Mouse (Mus musculus) hindbrain, embryonic 11.5 days (tissue): Measurements from ENCODE around the gene Ube2d1. TPM values are rescaled to one million over a fixed set of nuclear protein-coding genes. Genes with fewer than 3 reads are reported as not detected.

Source experiments
- ATAC-seq: fragments of 200-750 bp; cut with Nextera tagmentation; 2 replicates; pipeline ENCODE4 v1.8.0; 2017; ENCODE audit warnings: mild to moderate bottlenecking, moderate TSS enrichment, moderate library complexity; ENCODE audit not compliant: low FRiP score
- DNase-seq: peaks from one replicate; pipeline ENCODE4 v3.0.0-alpha.2; 2015; ENCODE audit warnings: low spot score
- H3K27ac ChIP-seq: fragments of 300-500 bp; sonication (generic); 2 replicates; pipeline ENCODE4 v1.5.1; 2014; ENCODE audit warnings: mild to moderate bottlenecking, low read depth, low read length
- H3K27me3 ChIP-seq: fragments of 300-500 bp; sonication (generic); 2 replicates; pipeline ENCODE4 v1.6.1; 2014; ENCODE audit warnings: mild to moderate bottlenecking, low read length, moderate library complexity, mixed read lengths; ENCODE audit not compliant: control insufficient read depth, insufficient read depth
- H3K36me3 ChIP-seq: fragments of 300-500 bp; sonication (generic); 2 replicates; pipeline ENCODE4 v1.6.1; 2014; ENCODE audit warnings: mild to moderate bottlenecking, low read length, moderate library complexity, mixed read lengths; ENCODE audit not compliant: control insufficient read depth, insufficient read depth
- H3K4me1 ChIP-seq: fragments of 300-500 bp; sonication (generic); replicated peaks from 2 replicates; pipeline ENCODE4 v1.6.1; 2014; ENCODE audit warnings: low read length, mixed read lengths; ENCODE audit not compliant: control insufficient read depth, insufficient read depth
- H3K4me2 ChIP-seq: fragments of 300-500 bp; sonication (generic); replicated peaks from 2 replicates; pipeline ENCODE4 v1.6.1; 2014; ENCODE audit warnings: mild to moderate bottlenecking, low read depth, low read length
- H3K4me3 ChIP-seq: fragments of 300-500 bp; sonication (generic); 2 replicates; pipeline ENCODE4 v1.5.1; 2014; ENCODE audit warnings: low read depth, low read length
- H3K9ac ChIP-seq: fragments of 300-500 bp; sonication (generic); 2 replicates; pipeline ENCODE4 v1.6.1; 2014; ENCODE audit warnings: low read depth, low read length
- H3K9me3 ChIP-seq: fragments of 300-500 bp; sonication (generic); 2 replicates; pipeline ENCODE4 v1.6.1; 2016; ENCODE audit warnings: low read length; ENCODE audit not compliant: control insufficient read depth
- WGBS: fragments of 180-500 bp; shearing (Covaris S2); extraction: QIAGEN DNeasy Blood & Tissue Kit; methylation state at CpG from one replicate; pipeline ENCODE4 v1.1.7; 2014; 5-methylcytosine and 5-hydroxymethylcytosine counted together
- polyA plus RNA-seq: library from polyadenylated mRNA; unstranded; fragments of >200 nt; fragmentation: Nextera tagmentation; extraction: Ambion mirVana; gene quantifications from 2 replicates; pipeline ENCODE4 v1.2.1, GENCODE M21; 2014

Gene Ube2d1
- polyA plus RNA-seq, 1 experiment from 2014 or later = 221 TPM

DNA sequence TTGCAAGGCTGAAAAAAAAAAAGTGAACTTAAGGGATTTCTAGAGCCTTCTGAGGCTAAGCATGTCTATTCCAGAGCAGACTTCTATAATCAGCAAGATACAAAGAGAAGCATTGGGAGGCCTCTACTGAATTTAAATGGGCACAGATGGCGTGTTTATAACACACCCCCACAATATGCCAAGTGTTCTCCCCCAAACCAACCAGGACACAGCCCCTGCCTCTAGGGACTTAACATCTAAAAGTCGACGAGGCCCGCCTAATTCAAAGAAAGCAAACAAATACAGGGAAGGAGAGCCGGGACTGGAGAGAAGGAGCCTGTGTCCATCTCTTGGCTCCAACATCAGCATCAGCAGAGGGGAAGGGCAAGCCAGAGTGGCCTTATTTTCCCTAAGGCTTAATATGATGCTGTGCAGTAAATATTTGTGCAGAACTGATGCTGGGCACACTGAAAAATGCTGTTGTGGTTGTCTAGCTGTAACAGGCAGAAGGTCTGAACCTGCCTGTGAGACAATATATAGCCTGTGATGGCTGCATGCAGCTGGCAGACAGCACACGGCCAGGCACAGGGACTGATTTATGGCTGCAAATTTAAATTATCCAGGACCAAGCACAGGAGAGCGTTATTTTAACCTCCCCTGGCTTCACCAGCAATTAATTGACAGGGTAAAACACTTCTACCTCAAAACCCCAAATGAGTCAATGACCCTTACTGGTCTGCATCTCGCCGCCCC lies 11.9 kb downstream of the Ube2d1 start:
- Histone ChIP-seq H3K27ac (no peak overlapping the region), H3K4me3 (no peak overlapping the region), H3K36me3 (no peaks in the 10 kb centered on the region), H3K9me3 (no peaks in the 10 kb centered on the region), H3K9ac (no peak overlapping the region), H3K27me3 (no peaks in the 10 kb centered on the region), H3K4me1 (no peaks in the 10 kb centered on the region), H3K4me2 (no peak overlapping the region)
- ATAC-seq (0 out of 2 replicates have a peak, but pooled peaks have one; percentile 49), DNase-seq (no peak)
- WGBS = 63% methylated on average over 9 of the region's 9 CpGs

- no peak overlapping the region for H3K4me2 ChIP-seq
- no peak overlapping the region for H3K4me3 ChIP-seq
- no peaks in the 10 kb centered on the region for H3K4me1 ChIP-seq
- WGBS = 79% methylated on average over 2 of the region's 2 CpGs
- no peak overlapping the region for H3K27ac ChIP-seq
- no peak for ATAC-seq
- no peaks in the 10 kb centered on the region for H3K27me3 ChIP-seq
- H3K36me3 ChIP-seq = no peaks in the 10 kb centered on the region
- H3K9me3 ChIP-seq = no peaks in the 10 kb centered on the region
- no peak overlapping the region for H3K9ac ChIP-seq
- DNase-seq = no peak
Measured at GRCm38 (mm10) chr10:71267973-71268372, 17.1 kb downstream of the Ube2d1 start.

DNA sequence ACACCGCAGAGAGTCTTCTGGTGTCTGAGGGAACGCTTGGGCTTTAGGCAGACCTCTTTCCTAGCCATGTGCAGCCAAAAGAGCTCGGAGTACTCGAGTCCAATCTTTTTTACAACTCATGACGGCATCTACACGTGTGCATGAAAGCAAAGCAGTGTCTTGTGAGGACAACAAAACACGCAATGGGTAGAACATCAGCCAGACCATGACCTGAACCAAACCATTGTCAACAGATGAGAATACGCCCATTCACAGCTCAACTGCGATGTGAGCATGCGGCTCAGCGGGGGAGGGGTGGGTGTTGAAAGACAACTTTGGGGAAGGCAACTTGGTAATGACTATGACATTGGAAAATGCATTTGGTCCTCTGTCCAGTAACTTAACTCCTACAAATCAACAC lies 17.6 kb downstream of the Ube2d1 start:
- H3K4me3 ChIP-seq = no peak overlapping the region
- DNase-seq = no peak
- no peaks in the 10 kb centered on the region for H3K4me1 ChIP-seq
- no peaks in the 10 kb centered on the region for H3K36me3 ChIP-seq
- no peak overlapping the region for H3K9ac ChIP-seq
- no peak overlapping the region for H3K4me2 ChIP-seq
- no peaks in the 10 kb centered on the region for H3K9me3 ChIP-seq
- H3K27me3 ChIP-seq = no peaks in the 10 kb centered on the region
- 84% methylated on average over 11 of the region's 11 CpGs for WGBS
- H3K27ac ChIP-seq = no peak overlapping the region
- no peak for ATAC-seq

- 95% methylated on average over 4 of the region's 4 CpGs for WGBS
- H3K4me3 ChIP-seq = no peak overlapping the region
- ATAC-seq (no peak), DNase-seq (no peak)
- H3K27me3 ChIP-seq = no peaks in the 10 kb centered on the region
- no peak overlapping the region for H3K4me2 ChIP-seq
- no peak overlapping the region for H3K9ac ChIP-seq
- H3K36me3 ChIP-seq = no peaks in the 10 kb centered on the region
- H3K27ac ChIP-seq = no peak overlapping the region
- H3K4me1 ChIP-seq = no peaks in the 10 kb centered on the region
- H3K9me3 ChIP-seq = no peaks in the 10 kb centered on the region
Measured at GRCm38 (mm10) chr10:71265067-71265466, 20.0 kb downstream of the Ube2d1 start.

DNA sequence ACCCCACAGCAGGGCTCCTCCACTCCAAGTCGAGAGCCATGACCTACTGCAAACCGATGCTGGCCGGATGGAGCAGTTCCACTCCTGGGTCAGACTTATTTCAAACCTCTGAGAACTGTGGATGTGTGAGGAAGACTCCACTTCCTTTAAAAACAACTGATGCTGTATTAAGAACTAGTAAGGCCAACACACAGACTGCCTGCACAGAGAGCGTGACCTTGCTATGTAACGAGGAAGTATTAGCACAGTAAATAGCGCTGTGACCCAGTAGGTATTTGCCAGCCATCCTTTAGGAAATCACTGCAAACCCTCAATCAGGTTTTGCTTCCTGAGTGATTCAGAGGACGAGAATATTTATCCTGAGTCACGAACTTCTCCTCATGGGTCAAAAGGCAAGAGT lies 23.4 kb downstream of the Ube2d1 start:
- ATAC-seq (no peak), DNase-seq (no peak)
- Histone ChIP-seq H3K4me3 (no peak overlapping the region), H3K27me3 (no peaks in the 10 kb centered on the region), H3K4me1 (no peaks in the 10 kb centered on the region), H3K27ac (no peak overlapping the region), H3K4me2 (no peak overlapping the region), H3K9me3 (no peaks in the 10 kb centered on the region), H3K9ac (no peak overlapping the region), H3K36me3 (0 out of 2 replicates have a peak, but pooled peaks cover under 1% of the 10 kb centered on the region)
- WGBS = 85% methylated on average over 8 of the region's 8 CpGs

DNA sequence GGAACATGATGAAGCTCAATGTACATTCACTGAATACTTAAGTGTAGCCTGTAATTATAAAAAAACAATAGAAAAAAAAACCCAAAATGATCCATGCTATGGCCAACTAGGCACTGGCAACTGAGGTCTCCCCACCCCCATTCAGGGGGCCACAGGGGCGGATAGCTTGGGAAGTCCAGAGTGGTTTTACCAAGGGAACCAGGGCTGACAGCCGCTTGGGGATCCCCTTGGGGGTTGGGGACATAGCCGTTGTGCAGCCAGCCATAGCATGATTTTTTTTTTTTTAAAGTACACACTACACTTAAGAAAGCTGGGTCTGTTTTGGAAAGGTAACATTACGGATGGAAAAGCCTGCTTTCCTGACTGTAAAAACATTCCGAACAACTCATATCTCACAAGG lies 26.1 kb downstream of the Ube2d1 start:
- DNase-seq (no peak), ATAC-seq (no peak)
- H3K27me3 ChIP-seq = no peaks in the 10 kb centered on the region
- no peak overlapping the region for H3K9ac ChIP-seq
- H3K36me3 ChIP-seq = 0 out of 2 replicates have a peak, but pooled peaks cover 2% of the 10 kb centered on the region
- H3K4me2 ChIP-seq = no peak overlapping the region
- no peaks in the 10 kb centered on the region for H3K4me1 ChIP-seq
- H3K4me3 ChIP-seq = no peak overlapping the region
- H3K9me3 ChIP-seq = no peaks in the 10 kb centered on the region
- H3K27ac ChIP-seq = no peak overlapping the region
- WGBS = 81% methylated on average over 5 of the region's 5 CpGs

DNA sequence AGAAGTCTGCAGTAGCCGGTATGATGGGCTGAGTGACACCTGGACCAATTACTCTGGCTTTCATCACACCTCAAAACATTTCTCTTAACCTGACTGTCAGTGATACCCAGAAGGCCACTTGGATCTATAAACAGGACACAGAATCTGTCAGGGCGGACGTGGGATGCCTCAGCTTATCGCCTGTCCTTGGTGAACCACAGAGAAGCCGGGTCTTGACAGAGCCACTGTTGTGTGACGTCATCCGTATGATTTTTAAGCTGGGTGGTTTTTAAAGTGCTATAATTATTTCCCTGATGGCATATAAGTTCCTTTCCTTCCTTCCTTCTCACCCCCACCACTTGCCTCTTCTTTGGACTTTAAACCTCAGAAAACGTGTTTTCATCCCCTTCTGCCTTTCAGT lies 26.5 kb downstream of the Ube2d1 start:
- WGBS = 90% methylated on average over 8 of the region's 8 CpGs
- Histone ChIP-seq H3K27ac (no peak overlapping the region), H3K4me3 (no peak overlapping the region), H3K36me3 (0 out of 2 replicates have a peak, but pooled peaks cover 2% of the 10 kb centered on the region), H3K4me2 (no peak overlapping the region), H3K9ac (no peak overlapping the region), H3K4me1 (no peaks in the 10 kb centered on the region), H3K27me3 (no peaks in the 10 kb centered on the region), H3K9me3 (no peaks in the 10 kb centered on the region)
- ATAC-seq = no peak
- no peak for DNase-seq

GRCm38 (mm10) chr10:71253147-71253546 lies 31.9 kb downstream of the Ube2d1 start:
- Histone ChIP-seq H3K27ac (no peak overlapping the region), H3K9ac (no peak overlapping the region), H3K27me3 (no peaks in the 10 kb centered on the region), H3K4me3 (no peak overlapping the region), H3K9me3 (no peaks in the 10 kb centered on the region), H3K4me2 (no peak overlapping the region), H3K4me1 (no peaks in the 10 kb centered on the region), H3K36me3 (0 out of 2 replicates have a peak, but pooled peaks cover 2% of the 10 kb centered on the region)
- no peak for DNase-seq
- ATAC-seq = no peak
- 77% methylated on average over 4 of the region's 4 CpGs for WGBS

GRCm38 (mm10) chr10:71252421-71252820 lies 32.6 kb downstream of the Ube2d1 start:
- no peak for DNase-seq
- ATAC-seq = no peak
- Histone ChIP-seq H3K27ac (no peak overlapping the region), H3K27me3 (no peaks in the 10 kb centered on the region), H3K4me2 (no peak overlapping the region), H3K9ac (no peak overlapping the region), H3K9me3 (no peaks in the 10 kb centered on the region), H3K36me3 (0 out of 2 replicates have a peak, but pooled peaks cover 2% of the 10 kb centered on the region), H3K4me1 (no peaks in the 10 kb centered on the region), H3K4me3 (no peak overlapping the region)
- 81% methylated on average over 5 of the region's 5 CpGs for WGBS
